Mouse (Mus musculus): ENCODE measurements at regions not wholly inside any gene's neighbourhood (a gene's known extent, or its start where the extent isn't known, plus 50 kb on each side); places are given as distances from the start of the nearest gene placed in this dataset.

- DNase-seq (ENCODE audit: low spot score in 2 of 2): no peak
Observed at GRCm38 (mm10) chr14:107978141-107978540, 935.8 kb downstream of the Slitrk1 start.

- no peak for DNase-seq (ENCODE audit: low spot score in 2 of 2)
Observed at GRCm38 (mm10) chr14:107952076-107952475, 961.9 kb downstream of the Slitrk1 start.

- no peak for DNase-seq (ENCODE audit: low spot score in 2 of 2)
Observed at GRCm38 (mm10) chr14:107903717-107904116, 1010.2 kb downstream of the Slitrk1 start.

GRCm38 (mm10) chr14:107901823-107902222 lies 1012.1 kb downstream of the Slitrk1 start:
- no peak for DNase-seq (ENCODE audit: low spot score in 2 of 2)

GRCm38 (mm10) chr14:107860895-107861294 lies 1053.1 kb downstream of the Slitrk1 start:
- no peak for DNase-seq (ENCODE audit: low spot score in 2 of 2)

- no peak for DNase-seq (ENCODE audit: low spot score in 2 of 2)
Observed at GRCm38 (mm10) chr14:107849688-107850087, 1064.3 kb downstream of the Slitrk1 start.

GRCm38 (mm10) chr14:107845289-107846215 lies 1068.4 kb downstream of the Slitrk1 start:
- no peak for DNase-seq (ENCODE audit: low spot score in 2 of 2)

GRCm38 (mm10) chr14:107844533-107844932 lies 1069.4 kb downstream of the Slitrk1 start:
- DNase-seq (ENCODE audit: low spot score in 2 of 2): no peak

- no peak for DNase-seq (ENCODE audit: low spot score in 2 of 2)
Observed at GRCm38 (mm10) chr14:107832976-107833375, 1081.0 kb downstream of the Slitrk1 start.

GRCm38 (mm10) chr14:107785242-107785641 lies 1128.7 kb downstream of the Slitrk1 start:
- no peak for DNase-seq (ENCODE audit: low spot score in 2 of 2)
